ENCODE assay signal across 22 mouse cellular contexts in the genomic region with DNA sequence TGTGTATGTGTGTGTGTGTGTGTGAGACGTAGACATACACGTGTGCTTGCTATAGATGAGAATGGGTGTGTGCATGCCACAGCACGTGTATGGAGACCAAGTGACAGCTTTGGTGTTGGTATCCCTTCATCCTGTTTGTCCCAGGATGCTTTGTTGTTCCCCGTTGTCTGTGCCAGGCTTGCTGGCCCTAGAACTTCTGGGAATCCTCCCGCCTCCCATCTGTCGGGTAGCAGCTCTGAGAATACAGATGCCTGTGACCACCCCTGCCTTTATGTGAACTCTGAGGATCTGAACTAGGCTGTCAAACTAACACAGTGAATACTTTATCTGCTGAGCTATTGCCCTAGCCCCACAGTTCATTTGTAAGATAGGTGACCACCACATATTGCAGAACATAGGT.
DNase-seq lines count a peak whose midpoint lies in the region; ATAC-seq lines count a peak whose summit lies in the region.
"Had no signal": no experiment of that assay in that cellular context is flagged by ENCODE, and none has a peak within 500 bp of the region (broad histone marks: within the 10 kb centered on the region; RNA-seq: fewer than 3 reads in every experiment).

No protein-coding gene starts in this region.

- H3K27me3 ChIP-seq in hindbrain, embryonic 13.5 days, result no peaks in the 10 kb centered on the region
- H3K27me3 ChIP-seq in hindbrain, embryonic 12.5 days, result no peaks in the 10 kb centered on the region
- H3K27me3 ChIP-seq in neural tube, embryonic 11.5 days (ENCODE audit: control insufficient read depth, insufficient read depth, low read length), result no peaks in the 10 kb centered on the region
- H3K27me3 ChIP-seq: CH12.LX; embryonic facial prominence, embryonic 15.5 days; forebrain, embryonic 15.5 days; heart, embryonic 13.5 days; hindbrain, embryonic 15.5 days had no signal

- ATAC-seq in hindbrain, embryonic 13.5 days (ENCODE audit: low FRiP score), result no peak
- no peak for ATAC-seq in hindbrain, embryonic 12.5 days (ENCODE audit: low FRiP score)
- ATAC-seq in neural tube, embryonic 11.5 days (ENCODE audit: insufficient read depth, low FRiP score, low TSS enrichment), result no peak
- ATAC-seq: forebrain, embryonic 15.5 days; intestine, embryonic 16.5 days had no signal

- no peaks in the 10 kb centered on the region for H3K36me3 ChIP-seq in hindbrain, embryonic 13.5 days
- no peaks in the 10 kb centered on the region for H3K36me3 ChIP-seq in hindbrain, embryonic 12.5 days
- no peaks in the 10 kb centered on the region for H3K36me3 ChIP-seq in neural tube, embryonic 11.5 days (ENCODE audit: control insufficient read depth, insufficient read depth, low read length)
- H3K36me3 ChIP-seq: embryonic facial prominence, embryonic 15.5 days; forebrain, embryonic 10.5 days; forebrain, embryonic 15.5 days; heart, embryonic 13.5 days; hindbrain, embryonic 15.5 days had no signal

- H3K9me3 ChIP-seq in hindbrain, embryonic 13.5 days, result no peaks in the 10 kb centered on the region
- no peaks in the 10 kb centered on the region for H3K9me3 ChIP-seq in hindbrain, embryonic 12.5 days (replicated peaks)
- H3K9me3 ChIP-seq in neural tube, embryonic 11.5 days (ENCODE audit: control insufficient read depth, low read length), result no peaks in the 10 kb centered on the region
- H3K9me3 ChIP-seq: embryonic facial prominence, embryonic 15.5 days; forebrain, embryonic 10.5 days; forebrain, embryonic 15.5 days; heart, embryonic 13.5 days; hindbrain, embryonic 15.5 days had no signal

- H3K4me1 ChIP-seq in hindbrain, embryonic 13.5 days (replicated peaks), result peaks cover 74% of the 10 kb centered on the region
- peaks cover 43% of the 10 kb centered on the region for H3K4me1 ChIP-seq in hindbrain, embryonic 12.5 days
- H3K4me1 ChIP-seq in neural tube, embryonic 11.5 days (ENCODE audit: control insufficient read depth, insufficient read depth, low read length), result peaks cover 20% of the 10 kb centered on the region

- H3K9ac ChIP-seq in hindbrain, embryonic 13.5 days, result no peak overlapping the region
- no peak overlapping the region for H3K9ac ChIP-seq in hindbrain, embryonic 12.5 days
- no peak overlapping the region for H3K9ac ChIP-seq in neural tube, embryonic 11.5 days (ENCODE audit: low read length)
- H3K9ac ChIP-seq: embryonic facial prominence, embryonic 15.5 days; forebrain, embryonic 15.5 days; heart, embryonic 13.5 days; hindbrain, embryonic 15.5 days had no signal

- H3K4me3 ChIP-seq in hindbrain, embryonic 13.5 days, result no peak overlapping the region
- no peak overlapping the region for H3K4me3 ChIP-seq in hindbrain, embryonic 12.5 days
- no peak overlapping the region for H3K4me3 ChIP-seq in neural tube, embryonic 11.5 days (ENCODE audit: low read depth, low read length)
- H3K4me3 ChIP-seq: embryonic facial prominence, embryonic 15.5 days; erythroblast, embryonic 14.5 days; forebrain, embryonic 10.5 days; forebrain, embryonic 15.5 days; heart, embryonic 13.5 days; hindbrain, embryonic 15.5 days had no signal

- peak overlapping the region; percentile 60; the same call in 1 of the 2 replicates for H3K27ac ChIP-seq in hindbrain, embryonic 13.5 days
- no peak overlapping the region for H3K27ac ChIP-seq in hindbrain, embryonic 12.5 days
- H3K27ac ChIP-seq in neural tube, embryonic 11.5 days (ENCODE audit: low read depth, low read length), result no peak overlapping the region
- H3K27ac ChIP-seq: embryonic facial prominence, embryonic 15.5 days; forebrain, embryonic 10.5 days; heart, embryonic 13.5 days; hindbrain, embryonic 15.5 days had no signal

- DNase-seq in cerebellum, adult 9-11 months, result peak; percentile 40
- no peak for DNase-seq in cerebellum, adult 11 months
- DNase-seq in neural tube, embryonic 11.5 days (ENCODE audit: low spot score), result peak; percentile 10
- no peak for DNase-seq in neural tube, embryonic 10.5 days (ENCODE audit: extremely low spot score, low spot score)
- DNase-seq in Muller cell, postnatal 12 days (ENCODE audit: inconsistent ontology term), result no peak
- DNase-seq: adrenal gland, adult 2 months; adrenal gland, postnatal 36 days; cerebellum, adult 18-20 months; embryo, embryonic 11 days; gastrocnemius, postnatal 10 days; heart, postnatal 36 days; kidney, adult 2 months had no signal

- no peak overlapping the region for H3K4me2 ChIP-seq in hindbrain, embryonic 13.5 days
- no peak overlapping the region for H3K4me2 ChIP-seq in hindbrain, embryonic 12.5 days (replicated peaks)
- no peak overlapping the region for H3K4me2 ChIP-seq in neural tube, embryonic 11.5 days (ENCODE audit: low read depth)
- H3K4me2 ChIP-seq: embryonic facial prominence, embryonic 15.5 days; forebrain, embryonic 15.5 days; heart, embryonic 13.5 days; hindbrain, embryonic 15.5 days had no signal

- 64% methylated on average over 6 of the region's 6 CpGs for WGBS in hindbrain, embryonic 13.5 days
- 55% methylated on average over 6 of the region's 6 CpGs for WGBS in hindbrain, embryonic 12.5 days
- WGBS in neural tube, embryonic 11.5 days, result 62% methylated on average over 6 of the region's 6 CpGs

Comparison
In these comparisons a context has a peak if more than half of its experiments do, and no peak if none do; other contexts are left out.
1. DNase-seq: peak in cerebellum, adult 9-11 months (single experiment) and neural tube, embryonic 11.5 days (single experiment); none in cerebellum, adult 11 months (single experiment), neural tube, embryonic 10.5 days (single experiment) and Muller cell, postnatal 12 days (single experiment).